Mouse (Mus musculus) testis, adult 2 months (tissue): Measurements from ENCODE around the gene Krt82.

Experiments used
- CTCF ChIP-seq: fragments of 200-500 bp; IDR thresholded peaks from 2 replicates; pipeline ENCODE4 v1.5.1; 2012; ENCODE audit warnings: low read depth, mild to moderate bottlenecking, inconsistent platforms, low read length, moderate library complexity; ENCODE audit not compliant: control insufficient read depth, insufficient read depth, insufficient replicate concordance
- POLR2A ChIP-seq: fragments of 200-500 bp; IDR thresholded peaks from 2 replicates; pipeline ENCODE4 v1.6.1; 2012; ENCODE audit warnings: low read depth, mild to moderate bottlenecking, inconsistent platforms, low read length, moderate library complexity; ENCODE audit not compliant: control insufficient read depth

DNA sequence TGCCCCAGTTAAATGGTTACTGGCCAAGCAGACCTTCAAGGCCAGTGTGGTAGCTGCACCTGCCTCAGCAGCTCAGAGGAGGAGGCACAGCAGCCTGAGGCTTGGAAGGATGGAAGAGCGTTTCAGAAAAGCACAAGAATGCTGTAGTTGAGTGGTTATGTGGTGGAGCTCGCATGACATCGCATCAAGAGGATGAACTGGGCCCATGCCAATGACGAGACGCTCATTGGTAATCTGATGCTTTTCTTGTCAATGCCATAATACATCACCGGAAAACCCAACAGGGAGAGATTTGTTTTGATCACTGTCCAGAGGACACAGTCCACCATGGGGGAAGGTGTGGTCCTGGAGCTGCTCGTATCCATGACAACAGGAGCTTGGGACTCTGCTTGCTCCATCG is 55.2 kb downstream of the Krt82 start:
- TF ChIP-seq CTCF (no peak), POLR2A (no peak)
